Mouse (Mus musculus): ENCODE measurements around the gene Slfn9. TPM values are rescaled to one million over a fixed set of nuclear protein-coding genes. Genes with fewer than 3 reads are reported as not detected.
"Not testable (repeated sequence)": the region's sequence is repeated elsewhere in the genome, so short reads cannot be mapped to it uniquely, and the experiment has no call there.

Gene Slfn9
- polyA plus RNA-seq, 1 experiment from 2014 or later: 18.6 TPM

DNA sequence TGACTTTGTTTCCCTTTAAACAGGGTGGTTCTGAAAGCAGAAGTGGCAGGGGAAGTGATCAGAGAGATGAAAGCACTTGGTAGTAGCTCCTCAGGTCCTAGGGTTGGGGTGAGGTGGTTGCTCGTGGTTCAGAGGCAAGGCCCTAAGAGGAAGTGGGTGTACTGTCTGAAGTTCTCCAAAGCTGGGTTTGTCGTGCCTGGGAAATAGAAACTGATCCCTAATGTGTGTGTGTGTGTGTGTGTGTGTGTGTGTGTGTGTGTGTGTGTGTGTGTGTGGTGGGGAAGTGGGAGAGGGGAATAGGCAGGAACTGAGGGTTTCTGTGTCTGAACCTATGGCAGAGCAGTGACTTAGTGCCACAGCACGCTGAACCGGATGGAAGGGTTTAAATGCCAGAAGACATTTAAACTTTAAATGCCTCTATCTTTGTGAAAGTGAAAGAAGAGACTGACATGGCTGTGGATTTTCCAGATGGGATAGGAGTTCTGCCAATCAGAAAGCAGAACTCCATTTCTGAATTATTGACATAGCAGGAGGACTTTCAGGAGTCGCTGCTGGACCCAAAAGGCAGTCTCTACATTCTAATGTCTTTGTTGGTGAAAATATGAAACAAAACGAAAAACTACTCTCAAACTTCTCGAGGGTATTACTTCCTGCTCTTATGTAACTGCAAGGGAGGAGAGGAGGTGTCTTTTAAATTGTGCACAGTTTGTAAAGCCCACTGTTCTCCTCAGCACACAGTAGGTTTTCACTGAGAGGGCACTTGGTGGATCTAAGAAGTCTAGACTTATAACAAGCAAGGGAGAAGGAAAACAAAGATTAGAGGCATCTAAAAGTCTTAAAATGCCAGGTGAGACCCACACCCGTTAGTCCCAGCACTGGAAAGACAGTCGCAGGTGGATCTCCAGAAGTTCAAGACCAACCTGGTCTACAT is 38.8 kb downstream of the Slfn9 start:
- Histone ChIP-seq H3K27ac (peak overlapping the region; percentile 59; the same call in 1 of the 2 replicates), H3K4me2 (peak overlapping the region; percentile 51)
- 56% methylated on average over 9 of the region's 9 CpGs for WGBS

DNA sequence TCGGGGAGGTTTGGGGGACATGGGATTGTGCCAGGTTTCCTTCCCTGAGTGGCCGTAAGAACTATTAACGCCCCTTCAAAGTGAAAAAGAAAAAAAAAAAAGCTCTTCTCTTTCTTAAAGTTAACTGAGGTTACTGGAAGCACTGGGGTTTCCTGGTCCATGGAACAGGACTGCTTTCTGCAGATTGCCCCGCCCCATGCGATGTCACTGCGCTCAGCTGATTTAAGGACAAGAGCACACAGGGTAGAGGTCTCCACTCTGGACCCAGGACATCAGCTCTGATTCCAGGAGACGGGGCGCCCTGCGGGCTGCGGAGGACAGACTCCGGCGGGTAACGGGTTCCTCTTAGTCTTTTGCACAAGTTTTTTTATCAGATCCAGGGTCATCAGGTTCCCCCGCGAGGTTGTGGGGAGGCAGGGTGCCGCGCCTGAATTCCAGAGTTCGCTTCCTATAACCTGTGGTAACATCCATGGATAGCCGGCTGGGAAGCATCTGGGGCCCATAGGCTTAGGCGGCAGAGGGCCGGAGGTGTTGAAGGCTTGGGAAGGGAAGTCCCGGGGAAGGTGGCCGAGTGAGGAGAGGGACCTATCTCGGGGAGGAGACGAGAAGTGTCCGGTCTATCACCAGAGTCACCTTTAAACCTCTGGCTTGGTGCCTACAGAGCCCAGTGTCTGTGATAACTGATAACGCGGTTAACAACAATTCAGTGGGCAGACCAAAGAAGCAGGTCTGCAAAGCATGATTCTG is 39.6 kb downstream of the Slfn9 start:
- H3K4me1 ChIP-seq: peaks cover 10% of the 10 kb centered on the region
- no peaks in the 10 kb centered on the region for H3K9me3 ChIP-seq (replicated peaks)
- no peak for ATAC-seq (replicated peaks; ENCODE audit: low FRiP score)
- H3K27me3 ChIP-seq: peaks cover 64% of the 10 kb centered on the region
- peak overlapping the region; percentile 76 for H3K27ac ChIP-seq
- H3K9ac ChIP-seq: no peak overlapping the region
- WGBS: 7% methylated on average over 28 of the region's 28 CpGs
- no peaks in the 10 kb centered on the region for H3K36me3 ChIP-seq
- H3K4me2 ChIP-seq: peak overlapping the region; percentile 51
- H3K4me3 ChIP-seq (replicated peaks): peak overlapping the region; percentile 37

More for the DNA sequence above, 38.8 kb downstream of the Slfn9 start:
- Histone ChIP-seq H3K9ac (no peak overlapping the region), H3K4me1 (peaks cover 10% of the 10 kb centered on the region), H3K4me3 (replicated peaks) (peak overlapping the region; percentile 37), H3K36me3 (no peaks in the 10 kb centered on the region), H3K27me3 (peaks cover 60% of the 10 kb centered on the region), H3K9me3 (replicated peaks) (no peaks in the 10 kb centered on the region)
- ATAC-seq (replicated peaks; ENCODE audit: low FRiP score): no peak

DNA sequence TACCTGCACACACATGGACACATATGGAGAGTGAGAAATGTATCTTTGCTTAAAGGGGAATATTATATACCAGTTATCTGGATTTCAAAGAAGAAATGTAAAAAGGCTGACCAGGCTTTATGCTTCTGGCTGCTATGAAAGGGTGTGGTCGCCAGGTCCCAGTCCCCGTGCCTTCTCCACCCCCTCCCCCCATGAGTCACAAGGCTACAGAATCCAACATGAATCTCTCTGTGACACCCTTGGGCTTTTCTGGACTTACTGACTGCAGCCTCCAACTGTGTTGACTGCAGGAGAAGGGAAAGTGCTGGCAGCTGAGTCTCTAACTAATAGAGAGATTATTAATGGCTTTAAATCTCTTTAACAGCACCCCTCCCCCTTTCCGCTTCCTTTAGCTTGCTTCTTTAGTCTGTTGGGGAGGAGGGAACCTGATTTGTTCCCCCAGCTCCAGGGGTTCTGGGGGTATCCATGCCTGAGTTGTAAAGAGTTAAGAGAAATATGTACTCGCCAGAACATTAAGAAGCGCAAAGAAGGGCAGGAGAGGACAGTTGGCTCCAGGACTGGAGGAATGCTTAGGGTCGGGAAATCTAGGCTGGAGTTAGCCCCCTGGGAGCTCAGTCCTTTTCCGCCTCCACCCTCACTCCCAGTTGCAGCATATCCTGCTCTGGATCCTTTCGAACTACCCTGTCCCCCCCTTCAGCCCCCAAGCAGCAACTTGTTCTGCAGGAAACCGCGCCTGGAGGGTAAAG is 40.7 kb downstream of the Slfn9 start, which contains the start of gene Slfn5:
Gene Slfn5 (plus strand): TSS at position 614 of the 746 bp plus-strand sequence.
- peaks cover 63% of the 10 kb centered on the region for H3K27me3 ChIP-seq

DNA sequence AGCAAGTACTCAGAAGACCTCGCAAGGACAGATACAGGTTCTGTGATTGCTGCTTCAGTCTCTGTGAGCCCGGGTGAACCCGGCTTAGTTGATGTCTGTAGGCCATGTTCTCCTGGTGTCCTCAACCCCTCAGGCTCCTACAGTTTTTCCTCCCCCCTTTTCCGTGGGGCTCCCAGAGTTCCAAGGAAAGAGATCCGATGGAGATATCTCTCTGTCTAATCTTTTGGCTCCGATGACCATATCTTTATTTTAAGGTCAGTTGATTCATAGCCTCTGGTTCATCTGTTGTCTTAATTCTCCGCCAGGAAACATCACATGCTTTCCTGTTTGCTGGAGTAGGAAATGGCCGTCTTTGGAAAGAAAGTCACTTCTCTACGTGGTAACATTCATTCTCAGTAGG is 42.6 kb downstream of the Slfn9 start:
- H3K27me3 ChIP-seq: peaks cover 55% of the 10 kb centered on the region
- H3K4me3 ChIP-seq (replicated peaks): no peak overlapping the region
- H3K27ac ChIP-seq: no peak overlapping the region
- no peak overlapping the region for H3K4me2 ChIP-seq
- no peak for ATAC-seq (replicated peaks; ENCODE audit: low FRiP score)
- no peaks in the 10 kb centered on the region for H3K9me3 ChIP-seq (replicated peaks)
- H3K36me3 ChIP-seq: no peaks in the 10 kb centered on the region
- no peak overlapping the region for H3K9ac ChIP-seq
- 70% methylated on average over 9 of the region's 9 CpGs for WGBS
- peaks cover 10% of the 10 kb centered on the region for H3K4me1 ChIP-seq

More for the DNA sequence above, 40.7 kb downstream of the Slfn9 start, which contains the start of gene Slfn5:
- no peaks in the 10 kb centered on the region for H3K36me3 ChIP-seq
- H3K27ac ChIP-seq: peak within 1 kb of the TSS; percentile 76
- 5% methylated on average over 10 of the region's 10 CpGs for WGBS
- H3K4me3 ChIP-seq (replicated peaks): peak within 1 kb of the TSS; percentile 37
- H3K9me3 ChIP-seq (replicated peaks): no peaks in the 10 kb centered on the region
- peak; percentile 66; the same call in 1 of the 2 replicates for ATAC-seq (replicated peaks; ENCODE audit: low FRiP score)
- H3K4me1 ChIP-seq: peaks cover 10% of the 10 kb centered on the region
- H3K9ac ChIP-seq: no peak within 1 kb of the TSS
- peak within 1 kb of the TSS; percentile 51 for H3K4me2 ChIP-seq

DNA sequence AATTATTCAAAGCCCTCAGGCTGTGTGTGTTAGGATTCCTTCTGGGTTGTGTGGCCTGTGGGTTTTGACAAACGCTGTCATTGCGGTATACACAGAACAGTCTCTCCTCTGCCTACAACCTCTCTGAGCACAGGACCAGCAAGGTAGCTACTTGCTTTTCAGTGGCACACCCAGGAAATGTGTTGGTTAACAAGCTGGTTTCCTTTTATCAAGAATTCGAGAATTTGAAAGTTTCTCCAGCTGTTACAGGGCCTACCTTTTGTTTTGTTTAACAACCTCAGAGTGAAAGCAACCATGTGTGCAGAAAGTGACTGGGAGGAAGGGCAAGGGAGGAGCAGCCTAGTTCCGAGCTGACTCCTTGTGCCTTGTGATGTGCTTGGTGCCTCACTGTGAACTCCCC is 44.2 kb downstream of the Slfn9 start:
- no peak overlapping the region for H3K4me3 ChIP-seq (replicated peaks)
- ATAC-seq (replicated peaks; ENCODE audit: low FRiP score): no peak
- no peak overlapping the region for H3K27ac ChIP-seq
- no peaks in the 10 kb centered on the region for H3K9me3 ChIP-seq (replicated peaks)
- peaks cover 10% of the 10 kb centered on the region for H3K4me1 ChIP-seq
- H3K36me3 ChIP-seq: no peaks in the 10 kb centered on the region
- no peak overlapping the region for H3K9ac ChIP-seq
- peaks cover 48% of the 10 kb centered on the region for H3K27me3 ChIP-seq
- WGBS: 54% methylated on average over 4 of the region's 4 CpGs
- no peak overlapping the region for H3K4me2 ChIP-seq

DNA sequence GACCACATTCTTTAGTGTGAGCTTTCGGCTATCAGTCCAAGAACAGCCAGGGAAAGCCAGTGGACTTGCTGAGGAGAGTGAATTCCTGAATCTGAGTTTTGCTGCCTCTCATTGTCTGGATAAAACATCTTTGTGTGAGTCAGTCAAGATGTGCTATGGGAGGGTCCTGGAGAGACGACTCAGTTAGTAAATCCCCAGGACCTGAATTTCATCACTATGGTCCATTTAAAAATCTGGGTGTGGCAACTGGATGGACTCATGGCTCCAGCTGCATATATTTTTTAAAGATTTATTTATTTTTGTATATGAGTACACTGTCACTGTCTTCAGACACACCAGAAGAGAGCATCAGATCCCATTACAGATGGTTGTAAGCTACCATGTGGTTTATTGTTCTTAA is 46.0 kb downstream of the Slfn9 start:
- whole genome bisulfite sequencing: 76% methylated on average over 2 of the region's 2 CpGs

DNA sequence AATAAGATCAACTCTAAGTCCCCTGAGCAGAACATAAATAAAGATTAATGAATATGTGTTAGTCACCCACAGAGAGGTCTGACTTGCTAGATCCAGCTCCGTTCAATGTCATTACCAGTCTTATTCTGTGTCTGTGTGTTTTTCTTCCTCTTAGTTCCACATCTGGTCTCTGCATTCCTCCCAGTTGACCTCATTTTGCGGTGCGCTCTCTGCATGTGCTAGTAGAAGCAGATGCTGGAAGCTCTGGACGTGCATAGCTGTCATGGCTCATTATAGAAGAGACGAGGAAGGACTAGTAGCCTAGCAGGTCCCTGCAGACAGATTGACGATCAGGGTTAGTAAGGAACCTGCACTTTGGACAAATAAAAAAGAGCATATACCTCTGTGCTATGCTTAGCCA is 48.3 kb downstream of the Slfn9 start:
- Histone ChIP-seq H3K4me2 (no peak overlapping the region), H3K4me3 (replicated peaks) (no peak overlapping the region), H3K4me1 (no peaks in the 10 kb centered on the region), H3K9ac (no peak overlapping the region), H3K9me3 (replicated peaks) (no peaks in the 10 kb centered on the region), H3K27ac (no peak overlapping the region), H3K27me3 (peaks cover 46% of the 10 kb centered on the region), H3K36me3 (no peaks in the 10 kb centered on the region)
- no peak for ATAC-seq (replicated peaks; ENCODE audit: low FRiP score)
- 59% methylated on average over 6 of the region's 6 CpGs for WGBS

More for the DNA sequence above, 46.0 kb downstream of the Slfn9 start:
- H3K9me3 ChIP-seq (replicated peaks): no peaks in the 10 kb centered on the region
- no peaks in the 10 kb centered on the region; the same call in 1 of the 2 replicates for H3K4me1 ChIP-seq
- ATAC-seq (replicated peaks; ENCODE audit: low FRiP score): no peak
- no peaks in the 10 kb centered on the region for H3K36me3 ChIP-seq
- no peak overlapping the region for H3K27ac ChIP-seq
- no peak overlapping the region for H3K9ac ChIP-seq
- H3K4me2 ChIP-seq: no peak overlapping the region
- H3K27me3 ChIP-seq: peaks cover 40% of the 10 kb centered on the region
- H3K4me3 ChIP-seq (replicated peaks): no peak overlapping the region

DNA sequence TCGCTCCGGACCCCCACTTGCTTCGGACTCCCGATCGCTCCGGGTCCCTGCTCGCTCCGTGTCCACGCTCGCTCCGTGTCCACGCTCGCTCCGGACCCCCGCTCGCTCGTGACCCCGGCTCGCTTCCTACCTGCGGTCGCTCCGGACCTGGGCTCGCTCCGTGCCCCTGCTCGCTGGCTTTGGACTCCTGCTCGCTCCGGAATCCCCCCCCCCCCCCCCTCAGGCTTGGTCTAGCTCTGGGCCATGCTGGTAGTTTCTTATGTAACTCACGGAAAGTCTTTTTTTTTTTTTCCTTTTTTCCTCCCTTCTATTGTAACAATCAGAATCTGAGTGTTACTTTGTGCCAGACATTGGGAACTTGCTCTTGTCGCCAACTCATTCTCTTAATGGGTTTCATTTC is 58.4 kb downstream of the Slfn9 start:
- WGBS: under 1% methylated on average over 29 of the region's 29 CpGs
- H3K4me1 ChIP-seq: peaks cover 27% of the 10 kb centered on the region
- no peaks in the 10 kb centered on the region for H3K9me3 ChIP-seq (replicated peaks)
- H3K27me3 ChIP-seq: peaks cover 69% of the 10 kb centered on the region
- H3K9ac ChIP-seq: peak overlapping the region; percentile 35; the same call in 1 of the 2 replicates
- ATAC-seq (replicated peaks; ENCODE audit: low FRiP score): no peak
- peak overlapping the region; percentile 94 for H3K4me2 ChIP-seq
- no peaks in the 10 kb centered on the region for H3K36me3 ChIP-seq
- H3K4me3 ChIP-seq (replicated peaks): peak overlapping the region; percentile 54
- no peak overlapping the region for H3K27ac ChIP-seq

DNA sequence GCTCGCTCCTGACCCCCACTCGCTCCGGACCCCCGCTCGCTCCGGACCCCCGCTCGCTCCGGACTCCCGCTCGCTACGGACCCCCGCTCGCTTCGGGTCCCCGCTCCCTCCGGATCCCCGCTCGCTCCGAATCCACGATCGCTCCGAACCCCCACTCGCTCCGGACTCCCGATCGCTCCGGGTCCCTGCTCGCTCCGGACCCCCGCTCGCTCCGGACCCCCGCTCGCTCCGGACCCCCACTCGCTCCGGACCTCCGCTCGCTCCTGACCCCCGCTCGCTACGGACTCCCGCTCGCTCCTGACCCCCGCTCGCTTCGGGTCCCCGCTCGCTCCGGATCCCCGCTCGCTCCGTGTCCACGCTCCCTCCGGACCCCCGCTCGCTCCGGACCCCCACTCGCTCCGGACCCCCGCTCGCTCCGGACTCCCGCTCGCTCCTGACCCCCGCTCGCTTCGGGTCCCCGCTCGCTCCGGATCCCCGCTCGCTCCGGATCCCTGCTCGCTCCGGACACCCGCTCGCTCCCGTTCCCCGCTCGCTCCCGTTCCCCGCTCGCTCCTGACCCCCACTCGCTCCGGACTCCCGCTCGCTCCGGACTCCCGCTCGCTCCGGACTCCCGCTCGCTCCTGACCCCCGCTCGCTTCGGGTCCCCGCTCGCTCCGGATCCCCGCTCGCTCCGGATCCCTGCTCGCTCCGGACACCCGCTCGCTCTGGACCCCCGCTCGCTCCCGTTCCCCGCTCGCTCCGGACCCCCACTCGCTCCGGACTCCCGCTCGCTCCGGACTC is 59.8 kb downstream of the Slfn9 start:
- H3K27ac ChIP-seq; H3K36me3 ChIP-seq; ATAC-seq (replicated peaks; ENCODE audit: low FRiP score); H3K9me3 ChIP-seq (replicated peaks): not testable (repeated sequence)
- under 1% methylated on average over 117 of the region's 119 CpGs for WGBS
- Histone ChIP-seq H3K4me3 (replicated peaks) (peak overlapping the region; percentile 54), H3K4me2 (peak overlapping the region; percentile 94), H3K4me1 (peaks cover 27% of the 10 kb centered on the region), H3K27me3 (peaks cover 63% of the 10 kb centered on the region), H3K9ac (peak overlapping the region; percentile 41)

DNA sequence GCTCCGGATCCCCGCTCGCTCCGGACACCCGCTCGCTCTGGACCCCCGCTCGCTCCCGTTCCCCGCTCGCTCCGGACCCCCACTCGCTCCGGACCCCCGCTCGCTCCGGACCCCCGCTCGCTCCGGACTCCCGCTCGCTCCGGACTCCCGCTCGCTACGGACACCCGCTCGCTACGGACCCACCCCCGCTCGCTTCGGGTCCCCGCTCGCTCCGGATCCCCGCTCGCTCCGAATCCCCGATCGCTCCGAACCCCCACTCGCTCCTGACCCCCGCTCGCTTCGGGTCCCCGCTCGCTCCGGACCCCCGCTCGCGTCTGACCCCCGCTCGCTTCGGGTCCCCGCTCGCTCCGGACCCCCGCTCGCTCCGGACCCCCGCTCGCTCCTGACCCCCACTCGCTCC is 60.5 kb downstream of the Slfn9 start:
- WGBS: 1% methylated on average over 54 of the region's 63 CpGs

More for the DNA sequence above, 60.5 kb downstream of the Slfn9 start:
- peaks cover 27% of the 10 kb centered on the region for H3K4me1 ChIP-seq
- ATAC-seq (replicated peaks; ENCODE audit: low FRiP score); H3K27ac ChIP-seq; H3K9me3 ChIP-seq (replicated peaks); H3K36me3 ChIP-seq: not testable (repeated sequence)
- peak overlapping the region; percentile 54 for H3K4me3 ChIP-seq (replicated peaks)
- peak overlapping the region; percentile 94 for H3K4me2 ChIP-seq
- peak overlapping the region; percentile 41 for H3K9ac ChIP-seq
- peaks cover 63% of the 10 kb centered on the region for H3K27me3 ChIP-seq
